Mouse (Mus musculus) megakaryocyte, adult 5-6 weeks (primary cell): ENCODE results near the gene 1810009A15Rik. TPM values are rescaled to one million over a fixed set of nuclear protein-coding genes. Genes with fewer than 3 reads are reported as not detected.
A peak's percentile ranks its signal among the peaks of the same experiment; 100 is the strongest.
"Not testable (repeated sequence)": the region's sequence is repeated elsewhere in the genome, so short reads cannot be mapped to it uniquely, and the experiment has no call there.

ENCODE experiments used
- ATAC-seq: 2 replicates; pipeline ENCODE4 v1.8.0; 2016; ENCODE audit warnings: mild to moderate bottlenecking, inconsistent platforms; ENCODE audit not compliant: poor library complexity, severe bottlenecking
- total RNA-seq, 2 experiments: library from RNA; stranded (forward) in 1 of 2; stranded (reverse) in 1 of 2; fragments of 153-499, 151-499 nt in 1 of 2; fragments of 221-1000, 200-1000 nt in 1 of 2; gene quantifications; 2 replicates each; pipeline versions ENCODE4 v1.2.3 to v1.2.4; 2015 to 2017

Gene 1810009A15Rik
- total RNA-seq, 2 experiments from 2014 or later = 64.0 to 66.3 TPM

- ATAC-seq = no peak
Measured at GRCm38 (mm10) chr19:8872266-8872840, 16.3 kb upstream of the 1810009A15Rik start.

- no peak for ATAC-seq
Measured at GRCm38 (mm10) chr19:8875031-8875430, 13.6 kb upstream of the 1810009A15Rik start.

- peak; percentile 99 for ATAC-seq
Measured at GRCm38 (mm10) chr19:8880311-8881033, 8.2 kb upstream of the 1810009A15Rik start, which contains the start of gene Uqcc3. Gene Uqcc3, minus strand, starts transcription at chr19:8880923.

- ATAC-seq = no peak
Measured at GRCm38 (mm10) chr19:8881034-8881392, 7.6 kb upstream of the 1810009A15Rik start.

GRCm38 (mm10) chr19:8883616-8884015 lies 5.0 kb upstream of the 1810009A15Rik start, which contains the start of the genes Lbhd1 and Gm49403:
Gene Lbhd1, plus strand, starts transcription at chr19:8883732.
Gene Gm49403, plus strand, starts transcription at chr19:8883930.
- ATAC-seq = no peak

GRCm38 (mm10) chr19:8886916-8887584 lies 1.6 kb upstream of the 1810009A15Rik start:
- ATAC-seq = no peak

- no peak for ATAC-seq
Measured at GRCm38 (mm10) chr19:8887585-8888463, 829 bp upstream of the 1810009A15Rik start.

GRCm38 (mm10) chr19:8892829-8893766 lies 4.4 kb downstream of the 1810009A15Rik start, which contains the start of gene Ints5:
Gene Ints5, plus strand, starts transcription at chr19:8893005.
- peak; percentile 61 for ATAC-seq

GRCm38 (mm10) chr19:8895397-8895960 lies 6.8 kb downstream of the 1810009A15Rik start:
- no peak for ATAC-seq

GRCm38 (mm10) chr19:8896231-8896630 lies 7.6 kb downstream of the 1810009A15Rik start:
- ATAC-seq = not testable (repeated sequence)

GRCm38 (mm10) chr19:8897211-8897864 lies 8.7 kb downstream of the 1810009A15Rik start:
- 0 out of 2 replicates have a peak, but pooled peaks have one; percentile 0 for ATAC-seq

- ATAC-seq = peak; percentile 99
Measured at GRCm38 (mm10) chr19:8897865-8898495, 9.3 kb downstream of the 1810009A15Rik start, which contains the start of gene Ganab. Gene Ganab, plus strand, starts transcription at chr19:8898071.

GRCm38 (mm10) chr19:8898576-8898975 lies 9.9 kb downstream of the 1810009A15Rik start:
- no peak for ATAC-seq

- ATAC-seq = no peak
Measured at GRCm38 (mm10) chr19:8899079-8899478, 10.4 kb downstream of the 1810009A15Rik start.

GRCm38 (mm10) chr19:8903412-8903811 lies 14.8 kb downstream of the 1810009A15Rik start:
- ATAC-seq = no peak

GRCm38 (mm10) chr19:8908531-8908930 lies 19.9 kb downstream of the 1810009A15Rik start:
- no peak for ATAC-seq

GRCm38 (mm10) chr19:8911810-8912209 lies 23.2 kb downstream of the 1810009A15Rik start:
- ATAC-seq = no peak

- no peak for ATAC-seq
Measured at GRCm38 (mm10) chr19:8914212-8914611, 25.6 kb downstream of the 1810009A15Rik start.
